Mouse (Mus musculus): Measurements from ENCODE around the gene Mfsd10.

- TF ChIP-seq MEF2A (IDR thresholded peaks at IDR 0.05; ENCODE audit: extremely low read depth, insufficient replicate concordance, low read depth, low read length, poor library complexity, severe bottlenecking) (no peak), CTCF (IDR thresholded peaks at IDR 0.05 in 2 of 3, conservative IDR thresholded peaks at IDR 0.05 in 1 of 3; ENCODE audit: control insufficient read depth in 1 of 3, insufficient read depth in 1 of 3, low read depth in 2 of 3, low read length in 3 of 3, poor library complexity in 1 of 3, severe bottlenecking in 1 of 3) (no peak), TBP (IDR thresholded peaks at IDR 0.05; ENCODE audit: low read depth, low read length) (no peak), MXI1 (IDR thresholded peaks at IDR 0.05; ENCODE audit: low read depth, low read length) (no peak), ZC3H11A (IDR thresholded peaks at IDR 0.05; ENCODE audit: low read depth, low read length) (no peak), MYC (IDR thresholded peaks at IDR 0.05; ENCODE audit: low read depth, low read length) (no peak), POLR2A (IDR thresholded peaks at IDR 0.05; ENCODE audit: control insufficient read depth in 1 of 2, insufficient read depth in 1 of 2, low read depth in 1 of 2, low read length in 2 of 2, poor library complexity in 1 of 2) (no peak), RCOR1 (IDR thresholded peaks at IDR 0.05; ENCODE audit: low read depth, low read length) (no peak), EP300 (IDR thresholded peaks at IDR 0.05; ENCODE audit: low read depth in 1 of 2, low read length in 2 of 2) (no peak), USF1 (IDR thresholded peaks at IDR 0.05; ENCODE audit: low read depth, low read length) (no peak), GATA1 (IDR thresholded peaks at IDR 0.05; ENCODE audit: low read depth, low read length) (no peak)
Measured at GRCm38 (mm10) chr5:34607100-34607880, 29.7 kb downstream of the Mfsd10 start.
